Mouse (Mus musculus): ENCODE data around the gene Lifr. TPM values are rescaled to one million over a fixed set of nuclear protein-coding genes. Genes with fewer than 3 reads are reported as not detected.

The Lifr gene
- polyA plus RNA-seq, 1 experiment from 2014 or later = 24.9 TPM

- no peak overlapping the region for H3K4me2 ChIP-seq
- no peak for ATAC-seq
- no peaks in the 10 kb centered on the region for H3K9me3 ChIP-seq (replicated peaks)
- WGBS (ENCODE audit: insufficient replicate concordance) = 56% methylated on average over 7 of the region's 7 CpGs
- no peak overlapping the region for H3K27ac ChIP-seq
- H3K4me3 ChIP-seq = no peak overlapping the region
- no peak overlapping the region for H3K9ac ChIP-seq
- H3K4me1 ChIP-seq = no peaks in the 10 kb centered on the region
- H3K36me3 ChIP-seq = no peaks in the 10 kb centered on the region
- 0 out of 2 replicates have a peak, but pooled peaks cover 3% of the 10 kb centered on the region for H3K27me3 ChIP-seq (replicated peaks)
These were observed 25.1 kb downstream of the Lifr start for GRCm38 (mm10) chr15:7115326-7116003.

- Histone ChIP-seq H3K4me1 (no peaks in the 10 kb centered on the region), H3K27ac (no peak overlapping the region), H3K4me3 (no peak overlapping the region), H3K9me3 (replicated peaks) (no peaks in the 10 kb centered on the region), H3K9ac (no peak overlapping the region), H3K36me3 (no peaks in the 10 kb centered on the region), H3K27me3 (replicated peaks) (0 out of 2 replicates have a peak, but pooled peaks cover 3% of the 10 kb centered on the region), H3K4me2 (no peak overlapping the region)
- WGBS (ENCODE audit: insufficient replicate concordance) = 45% methylated on average over 1 of the region's 1 CpGs
- ATAC-seq = no peak
These were observed 25.8 kb downstream of the Lifr start for GRCm38 (mm10) chr15:7116216-7116615.

GRCm38 (mm10) chr15:7116699-7117098 lies 26.3 kb downstream of the Lifr start:
- Histone ChIP-seq H3K36me3 (no peaks in the 10 kb centered on the region), H3K27ac (no peak overlapping the region), H3K4me3 (no peak overlapping the region), H3K4me1 (no peaks in the 10 kb centered on the region), H3K9ac (no peak overlapping the region), H3K27me3 (replicated peaks) (0 out of 2 replicates have a peak, but pooled peaks cover 3% of the 10 kb centered on the region), H3K9me3 (replicated peaks) (no peaks in the 10 kb centered on the region), H3K4me2 (no peak overlapping the region)
- ATAC-seq = no peak
- WGBS (ENCODE audit: insufficient replicate concordance) = 74% methylated on average over 3 of the region's 3 CpGs

- Histone ChIP-seq H3K9ac (no peak overlapping the region), H3K4me3 (no peak overlapping the region), H3K4me2 (no peak overlapping the region)
These were observed 27.5 kb downstream of the Lifr start for GRCm38 (mm10) chr15:7117944-7118343.

GRCm38 (mm10) chr15:7118849-7119248 lies 28.4 kb downstream of the Lifr start:
- Histone ChIP-seq H3K4me3 (no peak overlapping the region), H3K9me3 (replicated peaks) (no peaks in the 10 kb centered on the region), H3K27ac (no peak overlapping the region), H3K4me2 (no peak overlapping the region), H3K36me3 (no peaks in the 10 kb centered on the region), H3K9ac (no peak overlapping the region), H3K4me1 (no peaks in the 10 kb centered on the region), H3K27me3 (replicated peaks) (0 out of 2 replicates have a peak, but pooled peaks cover 3% of the 10 kb centered on the region)
- WGBS (ENCODE audit: insufficient replicate concordance) = 49% methylated on average over 5 of the region's 5 CpGs
- ATAC-seq = no peak

More at GRCm38 (mm10) chr15:7117944-7118343, 27.5 kb downstream of the Lifr start:
- Histone ChIP-seq H3K36me3 (no peaks in the 10 kb centered on the region), H3K4me1 (no peaks in the 10 kb centered on the region), H3K27me3 (replicated peaks) (0 out of 2 replicates have a peak, but pooled peaks cover 3% of the 10 kb centered on the region), H3K9me3 (replicated peaks) (no peaks in the 10 kb centered on the region), H3K27ac (no peak overlapping the region)
- no peak for ATAC-seq
- 71% methylated on average over 6 of the region's 6 CpGs for WGBS (ENCODE audit: insufficient replicate concordance)

- H3K9ac ChIP-seq = no peak overlapping the region
- H3K36me3 ChIP-seq = no peaks in the 10 kb centered on the region
- H3K27ac ChIP-seq = no peak overlapping the region
- H3K9me3 ChIP-seq (replicated peaks) = no peaks in the 10 kb centered on the region
- H3K4me1 ChIP-seq = no peaks in the 10 kb centered on the region
- H3K4me2 ChIP-seq = no peak overlapping the region
- H3K4me3 ChIP-seq = no peak overlapping the region
- no peak for ATAC-seq
- WGBS (ENCODE audit: insufficient replicate concordance) = 59% methylated on average over 8 of the region's 8 CpGs
- 0 out of 2 replicates have a peak, but pooled peaks cover 8% of the 10 kb centered on the region for H3K27me3 ChIP-seq (replicated peaks)
These were observed 29.6 kb downstream of the Lifr start for GRCm38 (mm10) chr15:7119930-7120512.

- Histone ChIP-seq H3K4me3 (no peak overlapping the region), H3K36me3 (no peaks in the 10 kb centered on the region), H3K4me1 (no peaks in the 10 kb centered on the region), H3K9ac (no peak overlapping the region), H3K4me2 (no peak overlapping the region), H3K9me3 (replicated peaks) (no peaks in the 10 kb centered on the region), H3K27me3 (replicated peaks) (peaks cover 35% of the 10 kb centered on the region), H3K27ac (no peak overlapping the region)
- WGBS (ENCODE audit: insufficient replicate concordance) = 66% methylated on average over 5 of the region's 5 CpGs
- ATAC-seq = no peak
These were observed 33.5 kb downstream of the Lifr start for GRCm38 (mm10) chr15:7123781-7124450.

- ATAC-seq = no peak
- H3K27me3 ChIP-seq (replicated peaks) = peaks cover 56% of the 10 kb centered on the region
- 20% methylated on average over 1 of the region's 1 CpGs for WGBS (ENCODE audit: insufficient replicate concordance)
These were observed 35.8 kb downstream of the Lifr start for GRCm38 (mm10) chr15:7126171-7126570.

GRCm38 (mm10) chr15:7128627-7129126 lies 38.3 kb downstream of the Lifr start:
- ATAC-seq = no peak
- H3K27me3 ChIP-seq (replicated peaks) = peaks cover 71% of the 10 kb centered on the region
- H3K36me3 ChIP-seq = no peaks in the 10 kb centered on the region

More at GRCm38 (mm10) chr15:7126171-7126570, 35.8 kb downstream of the Lifr start:
- H3K36me3 ChIP-seq = no peaks in the 10 kb centered on the region
- H3K4me3 ChIP-seq = no peak overlapping the region
- no peak overlapping the region for H3K9ac ChIP-seq
- no peaks in the 10 kb centered on the region for H3K9me3 ChIP-seq (replicated peaks)
- no peak overlapping the region for H3K4me2 ChIP-seq
- H3K4me1 ChIP-seq = peaks cover 12% of the 10 kb centered on the region
- H3K27ac ChIP-seq = no peak overlapping the region

GRCm38 (mm10) chr15:7129127-7129943 lies 38.9 kb downstream of the Lifr start:
- peak; percentile 74 for ATAC-seq
- WGBS (ENCODE audit: insufficient replicate concordance) = under 1% methylated on average over 80 of the region's 116 CpGs
- no peaks in the 10 kb centered on the region for H3K36me3 ChIP-seq
- H3K27me3 ChIP-seq (replicated peaks) = peaks cover 76% of the 10 kb centered on the region
- no peaks in the 10 kb centered on the region for H3K9me3 ChIP-seq (replicated peaks)
- peak overlapping the region; percentile 63 for H3K4me3 ChIP-seq
- H3K9ac ChIP-seq = peak overlapping the region; percentile 59
- peaks cover 24% of the 10 kb centered on the region for H3K4me1 ChIP-seq
- H3K4me2 ChIP-seq = peak overlapping the region; percentile 78
- peak overlapping the region; percentile 56 for H3K27ac ChIP-seq

More at GRCm38 (mm10) chr15:7128627-7129126, 38.3 kb downstream of the Lifr start:
- Histone ChIP-seq H3K9me3 (replicated peaks) (no peaks in the 10 kb centered on the region), H3K4me3 (peak overlapping the region; percentile 63), H3K4me1 (peaks cover 18% of the 10 kb centered on the region), H3K9ac (no peak overlapping the region; the same call in 1 of the 2 replicates), H3K4me2 (peak overlapping the region; percentile 78), H3K27ac (peak overlapping the region; percentile 56; the same call in 1 of the 2 replicates)
- WGBS (ENCODE audit: insufficient replicate concordance) = 5% methylated on average over 18 of the region's 18 CpGs

- Histone ChIP-seq H3K4me2 (peak overlapping the region; percentile 78), H3K27ac (peak overlapping the region; percentile 56), H3K4me1 (peaks cover 28% of the 10 kb centered on the region), H3K4me3 (peak overlapping the region; percentile 63), H3K36me3 (no peaks in the 10 kb centered on the region), H3K9me3 (replicated peaks) (no peaks in the 10 kb centered on the region), H3K9ac (peak overlapping the region; percentile 59), H3K27me3 (replicated peaks) (peaks cover 73% of the 10 kb centered on the region)
- ATAC-seq = no peak; the same call in 1 of the 2 replicates
- WGBS (ENCODE audit: insufficient replicate concordance) = under 1% methylated on average over 16 of the region's 16 CpGs
These were observed 39.5 kb downstream of the Lifr start for GRCm38 (mm10) chr15:7129944-7130287.
